Mouse (Mus musculus) left cerebral cortex, postnatal 10 days (tissue): ENCODE measurements at regions not wholly inside any gene's neighbourhood (a gene's known extent, or its start where the extent isn't known, plus 50 kb on each side); places are given as distances from the start of the nearest gene placed in this dataset.

Source experiments
- DNase-seq, 2 experiments: peaks; one replicate each; pipeline ENCODE4 v3.0.0; 2021 to 2022; ENCODE audit warnings: low spot score in 2 of 2, mixed read lengths in 1 of 2; ENCODE audit errors: extremely low spot score in 1 of 2
- intact Hi-C: fragments of 180-260 bp; cut with DNase I; formaldehyde crosslinking; loops from one replicate; pipeline ENCODE4 v1.15.1; 2025

DNA sequence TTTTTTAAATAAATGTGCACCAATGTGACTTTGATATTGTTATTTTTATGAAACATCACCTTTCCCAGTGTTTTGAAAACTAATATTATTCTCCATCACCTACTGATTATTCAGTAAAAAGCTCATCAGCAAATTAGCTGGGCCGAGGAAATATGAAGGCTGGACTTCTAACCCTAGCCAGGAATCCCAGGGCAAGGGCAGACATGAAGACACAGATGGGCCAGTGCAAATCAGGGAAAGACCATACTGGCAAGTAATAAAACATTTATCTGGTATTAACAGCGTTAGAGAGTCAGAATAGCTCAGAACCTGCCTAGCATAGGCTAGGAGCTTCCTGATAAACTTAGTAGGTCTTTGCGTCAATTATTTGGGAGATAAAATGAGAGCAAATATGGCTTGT lies 590.3 kb upstream of the Cenpq start:
- no peak for DNase-seq
- intact Hi-C loops: no loop called here

DNA sequence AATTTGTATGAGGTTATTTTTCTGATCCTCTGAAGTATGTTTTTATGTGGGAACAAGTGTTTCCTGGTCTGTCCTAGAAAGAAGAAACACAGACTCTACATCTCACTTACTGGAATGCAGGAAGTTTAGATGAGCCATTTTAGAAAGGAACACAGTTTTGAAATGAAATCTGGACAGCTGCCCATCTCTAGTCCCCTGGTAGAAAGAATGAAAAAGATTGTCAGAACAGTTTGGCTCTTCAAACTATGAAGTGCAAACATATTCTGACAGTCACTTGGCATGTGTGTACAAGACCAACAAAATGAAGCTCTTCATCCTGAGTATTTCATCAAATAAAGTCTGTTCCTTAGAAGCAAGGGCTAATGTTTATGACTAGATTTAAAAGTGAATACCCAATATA lies 577.2 kb upstream of the Cenpq start:
- intact Hi-C loops: no loop called here
- DNase-seq: peak in 1 of 2 experiments; percentile 1

DNA sequence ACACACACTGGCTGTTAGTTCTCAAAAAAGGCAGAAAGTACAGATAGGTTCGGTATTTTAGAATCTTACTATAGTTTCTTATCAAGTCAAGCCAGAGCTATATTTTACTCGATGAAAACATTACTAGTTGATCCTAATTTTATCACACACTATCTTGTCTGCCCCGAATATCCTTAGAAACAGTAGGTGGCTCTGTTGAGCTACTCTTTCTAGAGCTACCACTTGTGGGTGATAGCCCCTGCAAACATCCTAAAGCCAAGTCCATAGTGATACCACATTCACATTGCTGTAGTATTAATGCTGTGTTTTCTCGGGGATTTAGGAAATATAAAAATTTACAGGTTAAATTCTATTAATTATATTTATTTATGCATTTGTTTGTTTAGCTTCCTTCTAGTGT lies 570.2 kb upstream of the Cenpq start:
- intact Hi-C loops: no loop called here
- DNase-seq: no peak
